Mouse (Mus musculus): ENCODE results near the gene Arl6ip4. TPM values are rescaled to one million over a fixed set of nuclear protein-coding genes. Genes with fewer than 3 reads are reported as not detected.

The Arl6ip4 gene
- polyA plus RNA-seq, 1 experiment from 2014 or later: 52.1 TPM

- 82% methylated on average over 6 of the region's 6 CpGs for WGBS
- no peaks in the 10 kb centered on the region for H3K27me3 ChIP-seq (replicated peaks; ENCODE audit: control insufficient read depth, insufficient read depth, low read length)
These were observed 13.6 kb upstream of the Arl6ip4 start for GRCm38 (mm10) chr5:124102326-124102725.

GRCm38 (mm10) chr5:124103020-124103419 is 12.9 kb upstream of the Arl6ip4 start:
- WGBS: 90% methylated on average over 3 of the region's 3 CpGs
- ATAC-seq: no peak

More at GRCm38 (mm10) chr5:124102326-124102725, 13.6 kb upstream of the Arl6ip4 start:
- Histone ChIP-seq H3K9me3 (replicated peaks; ENCODE audit: control insufficient read depth, low read length) (no peaks in the 10 kb centered on the region), H3K27ac (ENCODE audit: low read depth, low read length) (no peak overlapping the region), H3K36me3 (ENCODE audit: control insufficient read depth, insufficient read depth, low read length) (no peaks in the 10 kb centered on the region), H3K4me2 (ENCODE audit: low read length) (no peak overlapping the region), H3K4me1 (ENCODE audit: control insufficient read depth, insufficient read depth, low read length) (no peaks in the 10 kb centered on the region), H3K4me3 (ENCODE audit: low read depth, low read length) (no peak overlapping the region), H3K9ac (ENCODE audit: low read length) (no peak overlapping the region)
- no peak for DNase-seq (ENCODE audit: low spot score)
- ATAC-seq: no peak

DNA sequence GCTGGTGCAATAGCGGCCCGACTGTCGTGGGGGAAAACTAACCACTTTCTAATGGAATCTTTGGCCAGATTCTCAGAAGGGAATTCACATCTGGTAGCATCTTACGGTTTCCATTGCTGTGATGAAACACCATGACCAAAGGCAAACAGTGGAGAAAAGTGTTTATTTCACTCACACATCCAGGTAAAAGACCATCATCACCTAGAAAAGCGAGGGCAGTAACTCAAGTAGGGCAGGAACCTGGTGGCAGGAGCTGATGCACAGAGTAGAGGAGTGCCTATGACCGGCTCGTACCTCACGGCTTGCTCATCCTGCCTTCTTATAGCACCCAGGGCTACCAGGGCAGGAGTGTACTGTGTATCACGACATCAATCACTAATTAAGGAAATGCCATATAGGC is 12.3 kb upstream of the Arl6ip4 start:
- 92% methylated on average over 9 of the region's 9 CpGs for WGBS
- H3K9me3 ChIP-seq (replicated peaks; ENCODE audit: control insufficient read depth, low read length): no peaks in the 10 kb centered on the region
- H3K9ac ChIP-seq (ENCODE audit: low read length): no peak overlapping the region
- H3K4me1 ChIP-seq (ENCODE audit: control insufficient read depth, insufficient read depth, low read length): no peaks in the 10 kb centered on the region
- no peak overlapping the region for H3K4me3 ChIP-seq (ENCODE audit: low read depth, low read length)
- no peaks in the 10 kb centered on the region for H3K36me3 ChIP-seq (ENCODE audit: control insufficient read depth, insufficient read depth, low read length)
- H3K4me2 ChIP-seq (ENCODE audit: low read length): no peak overlapping the region
- ATAC-seq (no peak), DNase-seq (ENCODE audit: low spot score) (no peak)
- no peak overlapping the region for H3K27ac ChIP-seq (ENCODE audit: low read depth, low read length)
- no peaks in the 10 kb centered on the region for H3K27me3 ChIP-seq (replicated peaks; ENCODE audit: control insufficient read depth, insufficient read depth, low read length)

More at GRCm38 (mm10) chr5:124103020-124103419, 12.9 kb upstream of the Arl6ip4 start:
- no peak overlapping the region for H3K9ac ChIP-seq (ENCODE audit: low read length)
- H3K27me3 ChIP-seq (replicated peaks; ENCODE audit: control insufficient read depth, insufficient read depth, low read length): no peaks in the 10 kb centered on the region
- H3K27ac ChIP-seq (ENCODE audit: low read depth, low read length): no peak overlapping the region
- H3K4me2 ChIP-seq (ENCODE audit: low read length): no peak overlapping the region
- H3K9me3 ChIP-seq (replicated peaks; ENCODE audit: control insufficient read depth, low read length): no peaks in the 10 kb centered on the region
- no peak overlapping the region for H3K4me3 ChIP-seq (ENCODE audit: low read depth, low read length)
- H3K36me3 ChIP-seq (ENCODE audit: control insufficient read depth, insufficient read depth, low read length): no peaks in the 10 kb centered on the region
- DNase-seq (ENCODE audit: low spot score): no peak
- H3K4me1 ChIP-seq (ENCODE audit: control insufficient read depth, insufficient read depth, low read length): no peaks in the 10 kb centered on the region

GRCm38 (mm10) chr5:124111077-124111741 is 4.7 kb upstream of the Arl6ip4 start:
- no peaks in the 10 kb centered on the region for H3K27me3 ChIP-seq (replicated peaks; ENCODE audit: control insufficient read depth, insufficient read depth, low read length)
- DNase-seq (ENCODE audit: low spot score) (peak; percentile 40), ATAC-seq (no peak; the same call in 1 of the 2 replicates)
- H3K4me3 ChIP-seq (ENCODE audit: low read depth, low read length): peak overlapping the region; percentile 68
- H3K9me3 ChIP-seq (replicated peaks; ENCODE audit: control insufficient read depth, low read length): no peaks in the 10 kb centered on the region
- 0 out of 2 replicates have a peak, but pooled peaks cover 4% of the 10 kb centered on the region for H3K36me3 ChIP-seq (ENCODE audit: control insufficient read depth, insufficient read depth, low read length)
- peaks cover 13% of the 10 kb centered on the region for H3K4me1 ChIP-seq (ENCODE audit: control insufficient read depth, insufficient read depth, low read length)
- peak overlapping the region; percentile 84; the same call in 1 of the 2 replicates for H3K27ac ChIP-seq (ENCODE audit: low read depth, low read length)
- WGBS: 17% methylated on average over 17 of the region's 17 CpGs
- peak overlapping the region; percentile 60 for H3K9ac ChIP-seq (ENCODE audit: low read length)
- H3K4me2 ChIP-seq (ENCODE audit: low read length): peak overlapping the region; percentile 69

- no peaks in the 10 kb centered on the region for H3K27me3 ChIP-seq (replicated peaks; ENCODE audit: control insufficient read depth, insufficient read depth, low read length)
- H3K4me3 ChIP-seq (ENCODE audit: low read depth, low read length): peak within 1 kb of the TSS; percentile 68
- ATAC-seq (peak; percentile 96), DNase-seq (ENCODE audit: low spot score) (peak; percentile 98)
- 3% methylated on average over 66 of the region's 66 CpGs for WGBS
- 0 out of 2 replicates have a peak, but pooled peaks cover 4% of the 10 kb centered on the region for H3K36me3 ChIP-seq (ENCODE audit: control insufficient read depth, insufficient read depth, low read length)
- H3K4me2 ChIP-seq (ENCODE audit: low read length): peak within 1 kb of the TSS; percentile 69
- H3K9ac ChIP-seq (ENCODE audit: low read length): peak within 1 kb of the TSS; percentile 60
- H3K9me3 ChIP-seq (replicated peaks; ENCODE audit: control insufficient read depth, low read length): no peaks in the 10 kb centered on the region
- H3K27ac ChIP-seq (ENCODE audit: low read depth, low read length): peak within 1 kb of the TSS; percentile 84
- peaks cover 18% of the 10 kb centered on the region for H3K4me1 ChIP-seq (ENCODE audit: control insufficient read depth, insufficient read depth, low read length)
These were observed 4.0 kb upstream of the Arl6ip4 start, which contains the start of gene Ogfod2 for GRCm38 (mm10) chr5:124111742-124112497. Ogfod2 (plus strand) TSS chr5:124112297.

- ATAC-seq: no peak
- Histone ChIP-seq H3K4me2 (ENCODE audit: low read length) (peak overlapping the region; percentile 69), H3K27ac (ENCODE audit: low read depth, low read length) (peak overlapping the region; percentile 84), H3K9ac (ENCODE audit: low read length) (peak overlapping the region; percentile 60), H3K9me3 (replicated peaks; ENCODE audit: control insufficient read depth, low read length) (no peaks in the 10 kb centered on the region), H3K4me3 (ENCODE audit: low read depth, low read length) (peak overlapping the region; percentile 68), H3K27me3 (replicated peaks; ENCODE audit: control insufficient read depth, insufficient read depth, low read length) (no peaks in the 10 kb centered on the region), H3K4me1 (ENCODE audit: control insufficient read depth, insufficient read depth, low read length) (peaks cover 19% of the 10 kb centered on the region), H3K36me3 (ENCODE audit: control insufficient read depth, insufficient read depth, low read length) (peaks cover 8% of the 10 kb centered on the region; the same call in 1 of the 2 replicates)
- DNase-seq (ENCODE audit: low spot score): no peak
- WGBS: under 1% methylated on average over 18 of the region's 18 CpGs
These were observed 3.4 kb upstream of the Arl6ip4 start for GRCm38 (mm10) chr5:124112531-124112930.

DNA sequence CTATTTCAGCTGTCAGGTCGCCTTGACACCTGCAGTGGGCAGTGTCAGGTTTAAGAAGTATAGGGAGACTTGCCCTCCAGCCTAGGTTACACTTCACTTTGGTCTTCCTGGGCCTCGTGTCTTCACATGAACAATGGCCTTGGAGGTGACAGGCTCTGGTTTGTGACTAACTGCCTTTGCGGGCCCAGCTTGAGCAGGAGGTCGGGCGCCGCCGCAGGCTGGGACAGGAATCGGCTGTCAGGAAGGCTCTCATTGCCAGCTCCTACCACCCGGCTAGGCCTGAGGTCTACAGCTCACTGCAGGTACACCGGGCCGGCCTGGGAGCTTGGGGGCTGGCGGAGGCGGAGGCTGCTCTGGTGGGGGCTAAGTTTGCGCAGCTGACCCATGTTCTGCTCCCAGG is 2.9 kb upstream of the Arl6ip4 start:
- Histone ChIP-seq H3K4me1 (ENCODE audit: control insufficient read depth, insufficient read depth, low read length) (peaks cover 19% of the 10 kb centered on the region), H3K27ac (ENCODE audit: low read depth, low read length) (no peak overlapping the region), H3K4me2 (ENCODE audit: low read length) (peak overlapping the region; percentile 69), H3K36me3 (ENCODE audit: control insufficient read depth, insufficient read depth, low read length) (peaks cover 13% of the 10 kb centered on the region), H3K4me3 (ENCODE audit: low read depth, low read length) (peak overlapping the region; percentile 68), H3K9ac (ENCODE audit: low read length) (peak overlapping the region; percentile 60), H3K9me3 (replicated peaks; ENCODE audit: control insufficient read depth, low read length) (no peaks in the 10 kb centered on the region), H3K27me3 (replicated peaks; ENCODE audit: control insufficient read depth, insufficient read depth, low read length) (no peaks in the 10 kb centered on the region)
- DNase-seq (ENCODE audit: low spot score) (peak; percentile 58), ATAC-seq (no peak)
- 15% methylated on average over 14 of the region's 14 CpGs for WGBS

DNA sequence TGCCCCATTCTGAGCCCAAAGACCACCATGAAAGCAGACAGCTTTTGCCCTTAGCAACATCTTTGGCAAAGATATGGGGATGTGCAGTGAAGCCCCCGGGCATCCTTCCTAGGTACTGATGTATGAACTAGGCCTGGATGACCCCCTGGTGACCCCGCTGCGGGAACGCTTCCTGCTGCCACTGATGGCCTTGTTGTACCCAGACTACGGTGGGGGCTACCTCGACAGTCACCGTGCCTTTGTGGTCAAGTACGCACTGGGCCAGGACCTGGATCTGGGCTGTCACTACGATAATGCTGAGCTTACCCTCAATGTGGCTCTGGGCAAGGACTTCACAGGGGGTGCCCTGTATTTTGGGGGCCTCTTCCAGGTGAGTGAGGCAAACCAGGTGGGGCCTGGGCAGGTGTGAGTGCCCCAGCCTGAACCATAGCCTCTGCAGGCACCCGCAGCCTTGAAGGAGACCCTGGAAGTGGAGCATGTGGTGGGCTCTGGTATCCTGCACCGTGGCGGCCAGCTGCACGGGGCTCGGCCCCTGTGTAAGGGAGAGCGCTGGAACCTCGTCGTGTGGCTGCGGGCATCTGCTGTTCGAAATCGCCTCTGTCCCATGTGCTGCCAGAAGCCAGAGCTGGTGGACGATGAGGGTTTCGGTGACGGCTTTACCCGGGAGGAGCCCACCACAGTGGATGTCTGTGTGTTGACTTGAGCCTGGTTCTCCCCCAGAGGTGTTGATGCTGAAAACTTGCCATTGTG is 1.4 kb upstream of the Arl6ip4 start:
- Histone ChIP-seq H3K9ac (ENCODE audit: low read length) (no peak overlapping the region), H3K36me3 (ENCODE audit: control insufficient read depth, insufficient read depth, low read length) (peaks cover 25% of the 10 kb centered on the region), H3K9me3 (replicated peaks; ENCODE audit: control insufficient read depth, low read length) (no peaks in the 10 kb centered on the region), H3K4me1 (ENCODE audit: control insufficient read depth, insufficient read depth, low read length) (peaks cover 19% of the 10 kb centered on the region), H3K4me3 (ENCODE audit: low read depth, low read length) (no peak overlapping the region), H3K4me2 (ENCODE audit: low read length) (no peak overlapping the region), H3K27me3 (replicated peaks; ENCODE audit: control insufficient read depth, insufficient read depth, low read length) (no peaks in the 10 kb centered on the region), H3K27ac (ENCODE audit: low read depth, low read length) (no peak overlapping the region)
- no peak for DNase-seq (ENCODE audit: low spot score)
- no peak for ATAC-seq
- WGBS: 94% methylated on average over 24 of the region's 24 CpGs
